Mouse (Mus musculus) retina, adult 2 months (tissue): ENCODE measurements around the gene A2ml1.
"Not testable (repeated sequence)": the region's sequence is repeated elsewhere in the genome, so short reads cannot be mapped to it uniquely, and the experiment has no call there.

Source experiments
- DNase-seq: peaks from one replicate; pipeline ENCODE4 v3.0.0-alpha.2; 2012; ENCODE audit warnings: low read depth, low spot score

The A2ml1 gene

DNA sequence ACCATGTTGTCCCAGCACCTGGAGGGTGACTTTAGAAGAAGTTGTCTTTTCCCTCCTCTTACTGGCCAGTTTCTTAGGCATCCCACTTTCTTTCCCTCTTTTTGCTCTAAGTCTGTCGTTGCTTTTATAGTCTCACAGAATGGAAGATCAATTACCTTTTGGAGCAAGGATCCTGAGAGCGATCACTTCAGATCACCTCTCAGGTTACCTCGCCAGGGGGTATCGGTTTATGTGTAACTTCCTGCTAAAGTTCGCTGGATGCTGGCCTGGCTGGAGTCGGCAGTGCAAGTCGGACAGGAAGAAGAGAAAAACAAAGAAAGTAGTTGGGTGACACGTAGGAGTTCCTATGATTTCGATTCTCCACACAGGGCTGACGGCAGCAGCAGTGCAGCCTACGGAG is at the start of gene A2ml1:
Gene A2ml1, minus strand, starts transcription at position 101 of the 400 bp plus-strand sequence.
- DNase-seq = no peak

DNA sequence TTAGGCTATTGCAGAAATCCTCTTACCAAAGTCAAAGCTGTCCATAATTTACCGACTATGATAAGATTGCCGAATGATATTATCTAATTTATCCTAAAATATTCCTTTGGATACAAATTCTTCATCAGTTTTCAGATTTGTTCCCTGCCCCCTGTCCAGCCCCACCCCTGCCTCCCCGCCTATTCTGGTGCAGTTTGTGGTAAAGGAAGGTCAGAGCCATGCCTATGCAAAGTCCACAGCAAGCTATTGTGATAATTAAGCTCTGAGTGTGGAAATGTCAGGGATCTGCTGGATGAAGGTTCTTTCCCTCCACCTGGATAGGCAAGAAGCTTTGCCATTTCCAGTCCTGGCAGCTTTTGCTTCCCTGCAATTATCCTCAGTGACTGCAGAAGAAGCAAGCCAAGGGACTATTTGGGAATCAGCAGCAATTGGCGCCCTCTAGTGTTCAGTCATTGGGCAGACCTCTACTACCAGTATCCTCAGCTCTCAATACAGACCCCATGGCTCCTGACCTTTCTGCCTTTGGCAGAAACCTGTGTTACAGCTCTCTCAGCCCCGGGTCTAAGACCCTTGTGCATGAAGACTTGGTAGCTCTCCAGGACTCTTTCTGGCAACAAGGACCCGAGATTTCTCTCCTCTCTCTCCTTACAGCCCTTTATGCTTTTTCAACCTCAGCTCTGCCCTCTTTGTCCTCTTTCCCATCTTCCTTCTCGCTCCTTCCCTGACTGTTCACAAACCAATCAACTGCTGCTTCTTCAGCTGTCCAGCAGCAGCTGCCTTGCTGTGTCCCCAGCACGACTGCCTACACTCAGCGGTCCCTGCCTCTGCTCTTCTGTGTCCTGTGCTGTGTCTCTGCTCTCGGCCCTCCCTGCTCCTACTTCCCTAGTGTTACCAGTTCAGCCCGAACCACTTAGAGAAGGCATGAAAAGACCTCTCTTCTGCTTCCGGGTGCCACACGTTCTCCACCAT is 48.6 kb upstream of the A2ml1 start:
- DNase-seq = peak; percentile 13

DNA sequence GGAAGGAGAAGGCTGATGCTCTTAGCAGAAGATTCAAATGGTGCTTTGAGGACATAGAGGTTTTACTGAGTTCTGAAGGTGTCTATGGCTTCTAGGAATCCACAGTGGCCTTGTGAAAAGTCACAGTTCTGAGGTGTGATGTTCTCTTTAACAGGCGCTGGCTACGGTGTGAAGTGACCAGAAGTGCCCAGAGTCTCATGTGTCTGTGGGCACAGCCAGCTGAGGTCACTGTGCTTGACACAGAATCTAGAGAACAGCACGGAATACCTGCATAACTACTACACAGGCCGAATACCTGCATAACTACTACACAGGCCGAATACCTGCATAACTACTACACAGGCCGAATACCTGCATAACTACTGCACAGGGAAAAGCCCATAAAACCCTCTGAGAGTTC is 43.8 kb upstream of the A2ml1 start:
- not testable (repeated sequence) for DNase-seq

DNA sequence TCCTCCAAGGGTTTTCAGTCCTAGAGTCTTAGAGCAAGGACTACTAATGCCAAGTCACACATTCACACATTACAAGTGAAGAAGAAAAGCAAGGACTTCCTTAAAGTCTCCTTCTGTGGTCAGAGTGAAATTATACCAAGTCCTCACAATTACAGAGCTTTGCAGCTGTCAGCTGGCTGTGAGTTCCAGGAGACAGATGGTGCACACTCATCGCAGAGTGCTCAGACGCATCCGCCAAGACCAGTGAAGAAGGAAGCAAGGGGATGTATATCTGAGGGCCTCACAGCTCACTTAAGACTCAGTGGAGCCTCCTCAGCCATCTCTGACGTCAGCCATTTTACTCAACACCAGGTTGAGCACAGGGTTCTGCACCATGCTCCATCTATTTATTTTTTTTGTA is 43.0 kb upstream of the A2ml1 start:
- no peak for DNase-seq

GRCm38 (mm10) chr6:128623433-128623832 is 42.0 kb upstream of the A2ml1 start, which contains the start of gene Klrb1a:
Klrb1a (minus strand) TSS chr6:128623533.
- DNase-seq = not testable (repeated sequence)

DNA sequence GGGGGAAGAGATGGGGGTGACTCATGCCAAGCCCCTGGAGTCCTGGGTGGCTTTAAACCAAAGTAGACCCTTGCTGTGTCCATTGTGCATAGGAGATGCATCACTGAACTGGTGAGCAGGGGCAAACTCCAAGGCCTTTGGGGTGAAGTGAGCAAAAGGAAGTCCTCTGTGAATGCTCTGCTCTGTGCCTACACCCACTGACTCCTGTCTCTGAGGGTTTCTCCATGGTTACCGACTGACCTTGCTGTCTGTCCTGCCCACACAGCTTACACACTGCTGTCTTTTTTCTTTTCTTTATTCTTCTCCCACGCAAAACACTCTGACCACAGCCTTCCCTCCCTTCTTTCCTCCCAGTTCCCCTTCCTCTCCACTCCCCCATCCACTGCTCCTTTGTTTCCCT is 41.3 kb upstream of the A2ml1 start:
- no peak for DNase-seq

DNA sequence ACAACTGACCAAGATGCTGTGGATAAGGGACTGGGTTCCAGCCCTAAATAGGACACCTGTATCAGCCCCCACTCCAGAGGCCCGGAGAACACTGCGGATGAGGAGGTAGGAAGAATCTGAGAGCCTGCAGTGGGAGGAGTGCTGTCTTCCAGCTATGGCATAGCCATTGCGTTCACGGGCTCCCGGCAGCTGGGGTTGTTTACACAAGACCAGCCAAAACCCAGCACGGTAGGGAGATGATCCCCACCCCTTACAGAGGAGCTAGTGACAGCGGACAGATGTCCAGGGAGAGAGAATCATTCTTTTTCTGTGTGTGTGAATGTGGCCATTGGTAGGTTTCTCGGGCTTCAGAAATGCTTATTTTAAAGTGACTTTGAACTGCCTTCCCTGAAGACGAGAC is 24.9 kb upstream of the A2ml1 start:
- DNase-seq = no peak

- peak; percentile 3 for DNase-seq
Observed at GRCm38 (mm10) chr6:128604512-128604911, 23.1 kb upstream of the A2ml1 start.

DNA sequence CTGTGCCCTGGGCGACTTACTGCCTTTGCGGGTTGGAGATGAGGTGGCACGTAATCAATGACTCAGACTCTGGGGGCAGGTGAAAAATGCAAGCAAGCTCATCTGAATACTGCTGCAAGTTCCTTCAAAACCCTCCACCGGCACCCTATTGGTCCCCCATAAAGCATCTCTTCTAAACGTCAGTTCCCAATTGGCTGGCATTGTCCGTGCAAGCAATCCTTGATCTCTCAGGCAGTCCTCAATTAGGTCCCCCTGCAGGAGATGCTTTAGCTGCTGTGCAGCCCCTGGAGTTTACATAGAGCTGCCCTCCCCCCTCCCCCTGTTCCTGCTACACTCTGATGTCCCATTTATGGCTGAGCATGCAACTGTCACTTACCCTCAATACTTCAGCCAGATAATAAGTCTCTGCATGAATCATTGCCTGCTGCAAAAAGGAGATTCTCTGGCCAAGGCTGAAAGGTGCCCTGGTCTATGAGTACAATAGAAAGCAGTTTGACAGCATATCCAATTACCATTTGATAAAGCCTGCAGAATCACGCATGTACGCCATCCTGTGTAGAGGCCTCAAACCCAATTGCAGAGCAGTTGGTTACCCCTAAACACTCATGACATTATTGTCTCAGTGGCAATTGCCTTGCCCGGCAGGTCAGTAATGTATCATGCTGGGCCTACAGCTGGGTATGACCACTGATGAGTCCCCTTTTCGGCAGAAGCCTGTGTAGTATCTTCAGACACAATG is 21.2 kb upstream of the A2ml1 start:
- no peak for DNase-seq

DNA sequence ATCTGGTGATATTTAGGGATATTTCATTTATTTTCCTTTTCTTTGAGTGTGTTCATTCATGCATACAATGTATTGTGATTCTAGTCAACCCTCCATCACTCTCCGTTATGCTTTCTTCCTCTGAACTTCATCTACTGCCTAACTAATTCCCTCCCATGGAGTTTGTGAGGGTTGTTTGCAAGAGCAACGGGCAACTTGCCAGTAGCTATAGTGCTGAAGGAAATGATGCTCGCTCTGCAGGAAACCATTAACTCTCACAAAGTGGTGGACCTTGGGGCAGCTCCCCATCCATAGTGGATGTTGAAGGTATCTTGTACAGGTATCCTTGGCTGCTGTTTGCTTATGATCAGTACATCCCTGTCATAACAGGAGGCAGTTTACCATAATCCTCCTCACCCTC is 20.6 kb upstream of the A2ml1 start:
- no peak for DNase-seq

DNA sequence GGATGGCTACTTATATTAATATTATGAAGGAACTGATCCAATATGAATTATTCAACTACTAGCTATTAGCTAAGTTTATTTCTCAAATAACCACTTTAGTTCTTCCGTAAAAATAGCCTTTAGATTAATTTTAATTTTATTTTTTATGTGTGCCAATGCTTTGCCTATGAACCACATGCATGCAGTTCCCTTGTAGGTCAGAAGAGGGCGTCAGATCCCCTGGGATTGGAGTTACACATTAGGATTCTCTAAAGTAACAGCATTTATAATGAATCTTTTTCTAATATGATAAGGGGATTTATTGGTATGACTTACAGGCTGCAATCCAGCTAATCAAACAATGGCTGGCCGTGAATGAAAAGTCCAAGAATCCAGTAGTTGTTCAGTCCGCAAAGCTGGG is 18.1 kb upstream of the A2ml1 start:
- DNase-seq = no peak

DNA sequence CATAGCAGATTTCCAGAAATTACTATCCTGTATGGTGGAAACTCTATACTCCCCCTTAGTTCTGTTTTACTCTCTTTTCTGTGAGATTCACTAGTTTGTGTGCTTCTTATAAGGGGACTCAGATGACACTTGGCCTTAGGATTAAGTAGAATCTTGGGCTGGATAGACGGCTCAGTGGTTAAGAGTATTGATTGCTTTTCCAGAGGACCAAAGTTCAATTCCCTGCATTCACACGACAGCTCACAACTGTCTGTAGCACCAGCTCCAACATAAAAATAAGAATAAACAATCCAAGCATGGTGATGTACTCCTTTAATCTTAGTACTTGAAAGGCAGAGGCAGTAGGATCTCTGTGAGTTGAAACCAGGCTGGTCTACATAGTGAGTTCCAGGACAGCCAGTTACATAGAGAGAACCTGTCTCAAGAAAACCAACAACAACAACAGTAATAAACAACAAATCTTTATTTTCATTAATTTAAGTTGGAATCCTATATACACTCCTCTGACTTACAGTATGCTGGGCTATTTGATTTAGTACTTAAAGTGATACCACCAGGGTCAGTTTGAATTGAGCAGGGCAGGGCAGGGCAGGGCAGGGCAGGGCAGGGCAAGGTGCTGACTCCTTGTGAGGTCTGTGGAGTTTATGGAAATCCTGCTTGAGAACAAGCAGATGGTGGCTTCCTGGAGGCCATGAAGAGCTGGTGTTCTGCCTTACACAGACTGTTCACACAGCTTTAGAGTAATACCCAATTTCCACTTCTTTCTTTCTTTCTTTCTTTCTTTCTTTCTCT is 17.0 kb upstream of the A2ml1 start:
- no peak for DNase-seq

DNA sequence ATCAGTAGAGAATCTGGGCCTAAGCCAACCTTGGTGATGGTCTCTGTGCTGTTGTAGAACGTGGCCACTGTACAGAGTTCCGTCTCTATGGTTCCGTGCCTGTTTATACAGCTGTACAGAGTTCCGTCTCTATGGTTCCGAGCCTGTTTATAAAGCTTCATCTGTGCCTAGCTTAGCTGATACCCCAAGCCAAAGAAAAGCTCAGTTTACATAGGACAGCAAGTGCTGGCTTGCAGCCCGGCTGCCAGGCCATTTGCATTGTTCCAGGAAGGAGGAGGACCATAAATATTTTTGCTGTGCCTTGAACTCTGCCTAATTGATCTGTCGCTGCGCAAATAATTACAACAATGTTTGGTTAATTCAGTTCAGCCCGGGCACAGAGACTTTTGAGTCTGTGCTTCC is 15.7 kb upstream of the A2ml1 start:
- peak; percentile 6 for DNase-seq

DNA sequence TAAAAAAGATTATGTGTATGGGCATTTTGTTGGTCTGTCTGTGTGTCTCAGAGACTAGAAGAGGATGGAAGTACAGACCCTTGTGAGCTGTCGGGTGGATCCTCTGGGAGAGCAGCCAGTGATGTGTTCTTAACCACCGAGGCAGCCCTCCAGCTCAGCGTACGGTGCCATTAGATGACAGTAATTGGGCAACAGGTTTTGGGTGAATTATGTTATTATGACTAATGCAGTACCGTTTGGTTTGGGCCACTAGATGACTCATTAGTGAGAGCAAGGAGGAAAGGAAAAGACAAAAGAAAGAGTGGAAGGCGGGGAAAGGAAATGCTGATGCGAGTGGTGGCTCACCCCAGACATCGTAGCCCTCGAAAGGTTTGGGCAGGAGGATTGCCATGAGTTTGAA is 13.2 kb upstream of the A2ml1 start:
- no peak for DNase-seq

DNA sequence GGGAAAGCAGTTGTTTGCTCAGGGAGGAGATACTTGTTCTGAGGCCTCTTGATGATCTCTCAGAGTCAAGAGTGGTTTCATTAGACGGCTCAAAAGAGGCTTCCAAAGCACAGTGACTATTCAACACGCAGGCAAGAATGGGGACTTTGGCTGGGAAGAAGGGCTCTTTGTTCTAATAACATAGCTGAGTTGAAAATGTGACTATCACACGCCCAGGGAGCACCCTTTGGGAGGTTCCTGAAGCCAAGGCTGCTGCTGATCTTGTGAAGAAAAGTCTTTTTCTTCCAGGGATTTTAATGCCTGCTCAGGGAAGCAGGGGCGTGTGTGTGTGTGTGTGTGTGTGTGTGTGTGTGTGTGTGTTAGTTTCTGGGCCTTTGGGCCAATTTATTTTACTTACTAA is 8.0 kb upstream of the A2ml1 start:
- no peak for DNase-seq

- no peak for DNase-seq
Observed at GRCm38 (mm10) chr6:128587619-128588018, 6.2 kb upstream of the A2ml1 start.

- DNase-seq = no peak
Observed at GRCm38 (mm10) chr6:128585642-128586245, 4.3 kb upstream of the A2ml1 start.

GRCm38 (mm10) chr6:128584070-128584660 is 2.8 kb upstream of the A2ml1 start:
- no peak for DNase-seq

GRCm38 (mm10) chr6:128577301-128577700 is 4.1 kb downstream of the A2ml1 start:
- no peak for DNase-seq

DNA sequence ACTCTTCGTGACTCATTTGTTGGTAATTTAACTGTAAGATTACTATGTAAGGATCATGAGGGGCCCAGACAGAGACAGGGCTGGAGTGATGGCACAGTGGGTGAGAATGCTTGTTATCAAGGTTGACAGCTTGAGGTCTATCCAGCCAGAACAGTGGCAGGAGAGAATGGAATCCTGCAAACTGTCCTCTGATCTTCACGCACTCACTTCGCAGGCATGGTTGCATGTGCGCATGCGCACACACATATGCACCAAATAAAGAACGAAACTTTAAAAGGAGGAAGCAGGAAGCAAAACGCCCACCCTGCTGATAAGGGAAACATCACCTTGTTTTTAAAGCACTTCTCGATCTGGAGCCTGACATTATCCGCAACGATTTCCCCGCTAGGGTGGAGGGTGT is 14.8 kb downstream of the A2ml1 start:
- DNase-seq = no peak

DNA sequence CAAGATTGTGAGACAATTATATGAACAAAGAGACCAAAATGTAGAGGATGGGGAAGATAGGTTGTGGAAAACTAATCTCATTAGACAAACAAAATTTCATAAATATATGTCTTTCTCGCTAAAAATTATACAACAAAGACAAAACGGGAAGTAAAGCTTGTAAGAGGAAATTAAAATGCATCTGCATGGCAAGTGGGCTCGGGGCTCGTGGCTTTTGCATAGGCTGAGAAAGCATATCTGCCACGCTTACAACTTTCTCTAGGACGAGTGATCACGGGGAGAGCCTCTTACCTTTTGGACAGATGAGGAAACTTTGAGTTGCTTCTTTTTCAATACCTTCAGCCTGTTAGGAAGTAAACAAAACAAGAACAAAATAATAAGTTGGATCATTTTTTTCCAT is 27.4 kb downstream of the A2ml1 start:
- DNase-seq = no peak
